ENCODE assay signal across 8 mouse cellular contexts in the genomic region with DNA sequence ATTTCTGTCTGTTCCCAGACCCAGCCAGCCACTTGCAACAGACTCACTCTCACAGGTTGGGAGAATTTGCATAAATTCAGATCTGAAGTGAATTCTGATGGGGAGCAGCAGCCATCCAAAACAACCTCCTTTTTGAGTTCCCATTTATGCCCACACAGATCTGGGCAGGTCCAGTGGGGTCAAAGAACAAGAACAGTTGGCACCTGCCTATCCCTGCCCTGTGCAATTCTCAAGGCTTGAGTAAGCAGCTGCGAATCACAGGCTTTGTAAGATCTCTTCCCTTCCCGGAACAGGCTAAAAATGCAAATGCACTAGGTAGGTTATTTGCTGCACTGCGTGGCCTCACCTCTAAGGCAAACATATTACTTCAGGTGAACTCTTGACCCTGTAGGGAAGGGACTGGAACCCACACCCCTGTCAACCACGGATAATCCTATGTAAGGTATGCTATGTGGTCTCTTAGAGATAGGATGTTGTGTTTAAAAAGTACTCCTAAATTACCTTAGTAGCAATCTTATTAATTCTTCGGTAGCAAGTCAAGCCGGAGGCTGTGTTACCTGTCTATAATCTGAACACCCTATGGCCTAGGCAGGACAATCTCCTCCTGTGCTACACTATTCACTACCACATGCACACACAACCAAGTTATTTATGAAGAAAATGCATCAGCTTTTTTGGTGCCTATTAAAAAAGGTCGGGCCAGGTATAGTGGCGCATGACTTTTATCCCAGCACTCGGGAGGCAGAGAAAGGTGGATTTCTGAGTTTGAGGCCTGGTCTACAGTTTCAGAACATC. TPM values are rescaled to one million over a fixed set of nuclear protein-coding genes. Genes with fewer than 3 reads are reported as not detected.
A peak's percentile ranks its signal among the peaks of the same experiment; 100 is the strongest.
DNase-seq lines count a peak whose midpoint lies in the region; ATAC-seq and TF ChIP-seq lines count a peak whose summit lies in the region.

No protein-coding gene starts in this region.

- 83% methylated on average over 9 of the region's 9 CpGs for WGBS in embryonic facial prominence, embryonic 12.5 days
- WGBS in embryonic facial prominence, embryonic 10.5 days = 87% methylated on average over 9 of the region's 9 CpGs
- 83% methylated on average over 9 of the region's 9 CpGs for WGBS in heart, postnatal 0 days
- whole genome bisulfite sequencing in lung, embryonic 14.5 days = 75% methylated on average over 9 of the region's 9 CpGs
- 89% methylated on average over 9 of the region's 9 CpGs for WGBS in midbrain, embryonic 13.5 days

- H3K36me3 ChIP-seq in embryonic facial prominence, embryonic 12.5 days = no peaks in the 10 kb centered on the region
- H3K36me3 ChIP-seq in embryonic facial prominence, embryonic 10.5 days (replicated peaks) = 0 out of 2 replicates have a peak, but pooled peaks cover 3% of the 10 kb centered on the region
- no peaks in the 10 kb centered on the region for H3K36me3 ChIP-seq in heart, postnatal 0 days (replicated peaks; ENCODE audit: control insufficient read depth, insufficient read depth, low read length)
- H3K36me3 ChIP-seq in lung, embryonic 14.5 days (ENCODE audit: insufficient read depth) = no peaks in the 10 kb centered on the region
- peaks cover 11% of the 10 kb centered on the region for H3K36me3 ChIP-seq in midbrain, embryonic 13.5 days

- 0 out of 2 replicates have a peak overlapping the region, but pooled peaks have one; percentile 14 for H3K4me2 ChIP-seq in embryonic facial prominence, embryonic 12.5 days (replicated peaks)
- peak overlapping the region; percentile 44 for H3K4me2 ChIP-seq in heart, postnatal 0 days (ENCODE audit: low read depth, low read length)
- H3K4me2 ChIP-seq in lung, embryonic 14.5 days = peak overlapping the region; percentile 44; the same call in 1 of the 2 replicates
- H3K4me2 ChIP-seq in midbrain, embryonic 13.5 days (replicated peaks) = no peak overlapping the region

- H3K9ac ChIP-seq in embryonic facial prominence, embryonic 12.5 days = no peak overlapping the region
- 0 out of 2 replicates have a peak overlapping the region, but pooled peaks have one; percentile 39 for H3K9ac ChIP-seq in heart, postnatal 0 days (replicated peaks; ENCODE audit: low read depth, low read length)
- H3K9ac ChIP-seq in lung, embryonic 14.5 days = no peak overlapping the region
- no peak overlapping the region for H3K9ac ChIP-seq in midbrain, embryonic 13.5 days (replicated peaks)

- H3K27me3 ChIP-seq in embryonic facial prominence, embryonic 12.5 days = no peaks in the 10 kb centered on the region
- no peaks in the 10 kb centered on the region for H3K27me3 ChIP-seq in embryonic facial prominence, embryonic 10.5 days (replicated peaks; ENCODE audit: low read depth, poor library complexity, severe bottlenecking)
- no peaks in the 10 kb centered on the region for H3K27me3 ChIP-seq in heart, postnatal 0 days (ENCODE audit: control insufficient read depth, insufficient read depth, low read length)
- no peaks in the 10 kb centered on the region for H3K27me3 ChIP-seq in lung, embryonic 14.5 days (ENCODE audit: insufficient read depth, low read length)
- H3K27me3 ChIP-seq in midbrain, embryonic 13.5 days = no peaks in the 10 kb centered on the region

- no peaks in the 10 kb centered on the region for H3K9me3 ChIP-seq in embryonic facial prominence, embryonic 12.5 days
- H3K9me3 ChIP-seq in embryonic facial prominence, embryonic 10.5 days = no peaks in the 10 kb centered on the region
- no peaks in the 10 kb centered on the region for H3K9me3 ChIP-seq in heart, postnatal 0 days (replicated peaks; ENCODE audit: control insufficient read depth, low read length)
- no peaks in the 10 kb centered on the region for H3K9me3 ChIP-seq in lung, embryonic 14.5 days (ENCODE audit: low read depth, low read length)
- H3K9me3 ChIP-seq in midbrain, embryonic 13.5 days = no peaks in the 10 kb centered on the region

- TF ChIP-seq EP300 in heart, postnatal 0 days (IDR thresholded peaks at IDR 0.05; ENCODE audit: low read depth) = no peak

- DNase-seq in embryonic facial prominence, embryonic 10.5 days (ENCODE audit: low spot score) = no peak
- DNase-seq in CD4-positive, CD25-positive, alpha-beta regulatory T cell, adult 2 months (ENCODE audit: low read depth, low spot score) = peak; percentile 63
- no peak for DNase-seq in heart, postnatal 0 days (ENCODE audit: low spot score)
- DNase-seq in lung, embryonic 14.5 days = no peak
- no peak for DNase-seq in cerebellum, adult 11-12 months
- no peak for DNase-seq in layer of hippocampus, postnatal 14 days (ENCODE audit: low spot score in 2 of 2)

- H3K27ac ChIP-seq in embryonic facial prominence, embryonic 12.5 days = peak overlapping the region; percentile 81; the same call in 1 of the 2 replicates
- no peak overlapping the region; the same call in 1 of the 2 replicates for H3K27ac ChIP-seq in embryonic facial prominence, embryonic 10.5 days (replicated peaks)
- peak overlapping the region; percentile 73 for H3K27ac ChIP-seq in heart, postnatal 0 days (ENCODE audit: low read depth)
- H3K27ac ChIP-seq in lung, embryonic 14.5 days (ENCODE audit: low read depth) = peak overlapping the region; percentile 47; the same call in 1 of the 2 replicates
- no peak overlapping the region for H3K27ac ChIP-seq in midbrain, embryonic 13.5 days

- no peak for ATAC-seq in embryonic facial prominence, embryonic 12.5 days (ENCODE audit: insufficient number of reproducible peaks, insufficient read depth, low FRiP score, low TSS enrichment)
- ATAC-seq in heart, postnatal 0 days (ENCODE audit: insufficient read depth, low read depth) = no peak
- no peak; the same call in 1 of the 2 replicates for ATAC-seq in lung, embryonic 14.5 days (ENCODE audit: insufficient read depth)
- ATAC-seq in midbrain, embryonic 13.5 days = no peak

- TF ChIP-seq CTCF in heart, postnatal 0 days (IDR thresholded peaks at IDR 0.05; ENCODE audit: low read depth) = no peak
- no peak for TF ChIP-seq CTCF in lung, embryonic 14.5 days (IDR thresholded peaks at IDR 0.05; ENCODE audit: low read depth)

- H3K4me1 ChIP-seq in embryonic facial prominence, embryonic 12.5 days = peaks cover 32% of the 10 kb centered on the region
- H3K4me1 ChIP-seq in embryonic facial prominence, embryonic 10.5 days = peaks cover 63% of the 10 kb centered on the region
- H3K4me1 ChIP-seq in heart, postnatal 0 days (ENCODE audit: control insufficient read depth, insufficient read depth) = peaks cover 37% of the 10 kb centered on the region
- H3K4me1 ChIP-seq in lung, embryonic 14.5 days (ENCODE audit: insufficient read depth) = peaks cover 24% of the 10 kb centered on the region; the same call in 1 of the 2 replicates
- H3K4me1 ChIP-seq in midbrain, embryonic 13.5 days (replicated peaks) = 0 out of 2 replicates have a peak, but pooled peaks cover 2% of the 10 kb centered on the region

- no peak overlapping the region for H3K4me3 ChIP-seq in embryonic facial prominence, embryonic 12.5 days
- no peak overlapping the region for H3K4me3 ChIP-seq in embryonic facial prominence, embryonic 10.5 days
- no peak overlapping the region for H3K4me3 ChIP-seq in heart, postnatal 0 days (ENCODE audit: low read depth, low read length)
- H3K4me3 ChIP-seq in lung, embryonic 14.5 days (ENCODE audit: low read depth, low read length) = no peak overlapping the region
- H3K4me3 ChIP-seq in midbrain, embryonic 13.5 days (replicated peaks) = no peak overlapping the region

RNA-seq across cellular contexts. Expression of gene Tubd1, which starts 35.7 kb away (rescaled TPM):
- polyA plus RNA-seq in embryonic facial prominence, embryonic 12.5 days (2016; fragmentation: Nextera tagmentation; extraction: Ambion mirVana) = 11.2 and 14.0 TPM in 2 replicates
- 13.2 and 14.8 TPM in 2 replicates for polyA plus RNA-seq in embryonic facial prominence, embryonic 10.5 days (2016; fragmentation: Nextera tagmentation; extraction: Ambion mirVana)
- 2.5 and 16.6 TPM in 2 replicates for total RNA-seq in heart, postnatal 0 days (2014; rRNA removed; ENCODE audit: low replicate concordance)
- polyA plus RNA-seq in heart, postnatal 0 days (2015; fragmentation: Nextera tagmentation; extraction: Ambion mirVana) = 8.0 and 10.6 TPM in 2 replicates
- 14.2 and 14.7 TPM in 2 replicates for polyA plus RNA-seq in lung, embryonic 14.5 days (2014; fragmentation: Nextera tagmentation; extraction: Ambion mirVana)
- polyA plus RNA-seq in midbrain, embryonic 13.5 days (2015; fragmentation: Nextera tagmentation; extraction: Ambion mirVana) = 6.2 and 7.9 TPM in 2 replicates
- 1 to 10 TPM; 7.0 to 9.2 TPM for total RNA-seq in layer of hippocampus, postnatal 14 days (2021)

RNA-seq across cellular contexts. Expression of gene Rps6kb1, which starts 35.9 kb away (rescaled TPM):
- 72.7 and 74.9 TPM in 2 replicates for polyA plus RNA-seq in embryonic facial prominence, embryonic 12.5 days (2016; fragmentation: Nextera tagmentation; extraction: Ambion mirVana)
- 63.0 and 66.9 TPM in 2 replicates for polyA plus RNA-seq in embryonic facial prominence, embryonic 10.5 days (2016; fragmentation: Nextera tagmentation; extraction: Ambion mirVana)
- 10.5 and 13.2 TPM in 2 replicates for total RNA-seq in heart, postnatal 0 days (2014; rRNA removed; ENCODE audit: low replicate concordance)
- 32.7 and 37.1 TPM in 2 replicates for polyA plus RNA-seq in heart, postnatal 0 days (2015; fragmentation: Nextera tagmentation; extraction: Ambion mirVana)
- 58.8 and 66.5 TPM in 2 replicates for polyA plus RNA-seq in lung, embryonic 14.5 days (2014; fragmentation: Nextera tagmentation; extraction: Ambion mirVana)
- polyA plus RNA-seq in midbrain, embryonic 13.5 days (2015; fragmentation: Nextera tagmentation; extraction: Ambion mirVana) = 56.9 and 63.2 TPM in 2 replicates
- 10 to 100 TPM; 45.2 to 46.3 TPM for total RNA-seq in layer of hippocampus, postnatal 14 days (2021)

Comparison
In these comparisons a context has a peak if more than half of its experiments do, and no peak if none do; other contexts are left out.
1. H3K27ac ChIP-seq: peak in embryonic facial prominence, embryonic 12.5 days (single experiment), heart, postnatal 0 days (single experiment) and lung, embryonic 14.5 days (single experiment); none in embryonic facial prominence, embryonic 10.5 days (single experiment) and midbrain, embryonic 13.5 days (single experiment).